Mouse (Mus musculus): ENCODE measurements at regions not wholly inside any gene's neighbourhood (a gene's known extent, or its start where the extent isn't known, plus 50 kb on each side); places are given as distances from the start of the nearest gene placed in this dataset.

DNA sequence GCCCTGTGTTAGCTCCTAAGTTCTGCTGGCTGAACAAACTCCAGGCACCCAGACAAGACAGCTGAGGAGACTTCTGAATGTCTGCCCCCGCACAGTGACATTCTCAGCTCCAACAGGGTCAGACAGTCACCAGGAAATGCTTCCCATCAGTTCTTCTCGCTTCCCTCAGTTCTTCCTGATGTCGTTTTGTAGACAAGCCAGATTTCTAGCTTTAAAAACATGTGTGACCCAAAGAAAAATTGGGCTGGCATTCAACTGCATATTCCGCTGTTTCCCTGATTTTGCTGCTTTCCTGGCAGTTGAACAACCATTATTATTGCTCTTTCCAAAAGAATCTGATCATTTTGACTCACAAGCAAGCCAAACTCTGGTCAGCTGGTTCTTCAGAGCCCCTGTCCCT, 553.1 kb upstream of the Nr3c2 start:
- no peak for TF ChIP-seq CTCF (IDR thresholded peaks at IDR 0.05; ENCODE audit: low read depth)
- TF ChIP-seq EP300 (optimal IDR thresholded peaks at IDR 0.05), result no peak

Data from stomach, postnatal 0 days (tissue).